Mouse (Mus musculus): ENCODE data around the gene Arhgap20. TPM values are rescaled to one million over a fixed set of nuclear protein-coding genes. Genes with fewer than 3 reads are reported as not detected.

Arhgap20 gene
- polyA plus RNA-seq, 1 experiment from 2014 or later: 6.1 TPM

DNA sequence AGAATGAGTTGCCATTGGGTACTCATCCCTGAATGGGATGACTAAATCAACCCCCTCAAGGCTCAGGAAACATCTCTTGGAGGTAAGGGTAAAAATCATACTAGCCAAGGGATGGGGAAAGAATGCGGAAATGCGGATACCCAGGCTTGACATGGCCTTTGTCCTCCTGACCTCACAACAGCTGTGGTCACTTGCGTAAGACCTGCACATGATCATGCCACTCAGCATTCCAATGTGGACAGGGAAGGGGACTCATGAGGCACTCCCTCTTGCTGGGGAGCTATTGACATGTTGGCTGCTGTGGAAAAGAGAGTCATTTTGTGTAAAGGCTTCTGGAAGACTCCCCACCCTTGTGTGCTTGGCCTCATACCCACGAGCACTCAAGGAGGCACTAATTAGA, 103.9 kb downstream of the Arhgap20 start:
- Histone ChIP-seq H3K36me3 (no peaks in the 10 kb centered on the region), H3K4me2 (replicated peaks) (no peak overlapping the region), H3K9ac (no peak overlapping the region), H3K9me3 (replicated peaks) (no peaks in the 10 kb centered on the region), H3K4me1 (no peaks in the 10 kb centered on the region), H3K27ac (replicated peaks) (no peak overlapping the region), H3K4me3 (replicated peaks) (no peak overlapping the region), H3K27me3 (no peaks in the 10 kb centered on the region)
- ATAC-seq (ENCODE audit: insufficient number of reproducible peaks, low FRiP score, low TSS enrichment, low read depth): no peak
- 78% methylated on average over 4 of the region's 4 CpGs for WGBS

DNA sequence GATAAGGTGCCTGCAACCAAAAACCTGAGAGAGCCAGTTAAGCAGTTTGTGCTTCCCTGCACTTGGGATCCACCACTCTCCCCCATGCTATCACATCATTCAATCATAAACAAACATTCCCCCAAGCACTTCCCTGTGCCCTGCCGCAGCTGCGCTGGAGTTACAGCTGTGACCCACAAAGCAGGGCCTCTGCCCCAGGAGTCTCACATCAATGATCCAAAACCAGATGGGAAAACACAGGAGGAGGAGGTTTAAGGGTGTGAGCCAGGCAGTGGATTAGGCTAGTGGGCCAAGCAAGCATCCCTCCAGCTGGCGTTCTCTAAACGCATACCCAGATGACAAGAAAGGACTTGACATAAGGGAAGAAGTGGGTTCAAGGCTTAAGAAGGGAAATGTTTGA, 109.2 kb downstream of the Arhgap20 start:
- no peak overlapping the region for H3K4me2 ChIP-seq (replicated peaks)
- H3K4me3 ChIP-seq (replicated peaks): no peak overlapping the region
- H3K36me3 ChIP-seq: no peaks in the 10 kb centered on the region
- no peak overlapping the region for H3K9ac ChIP-seq
- WGBS: 26% methylated on average over 4 of the region's 4 CpGs
- H3K27me3 ChIP-seq: no peaks in the 10 kb centered on the region
- no peaks in the 10 kb centered on the region for H3K4me1 ChIP-seq
- no peak for ATAC-seq (ENCODE audit: insufficient number of reproducible peaks, low FRiP score, low TSS enrichment, low read depth)
- no peak overlapping the region for H3K27ac ChIP-seq (replicated peaks)
- no peaks in the 10 kb centered on the region for H3K9me3 ChIP-seq (replicated peaks)

DNA sequence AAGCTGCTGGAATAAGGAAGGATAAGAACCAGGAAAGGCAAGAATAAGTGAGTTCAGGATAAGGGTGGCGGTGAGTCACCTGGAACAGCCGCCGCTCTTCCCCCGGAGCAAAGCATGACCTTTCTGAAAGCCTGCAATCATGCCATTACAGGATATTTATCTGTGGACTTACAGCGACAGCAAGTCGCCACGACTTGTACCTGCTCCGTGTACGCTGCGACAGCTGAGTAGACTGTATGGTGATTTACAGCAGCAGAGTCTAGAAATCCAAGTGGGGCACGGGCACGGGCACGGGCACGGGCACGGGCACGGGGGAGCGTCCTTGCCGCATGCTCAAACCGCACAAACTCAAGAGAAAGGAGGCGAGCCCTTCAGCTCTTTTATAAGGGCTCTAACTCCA, 110.4 kb downstream of the Arhgap20 start:
- Histone ChIP-seq H3K9ac (no peak overlapping the region), H3K9me3 (replicated peaks) (no peaks in the 10 kb centered on the region), H3K27me3 (no peaks in the 10 kb centered on the region), H3K4me2 (replicated peaks) (no peak overlapping the region), H3K4me3 (replicated peaks) (no peak overlapping the region), H3K27ac (replicated peaks) (no peak overlapping the region), H3K4me1 (no peaks in the 10 kb centered on the region), H3K36me3 (no peaks in the 10 kb centered on the region)
- WGBS: 72% methylated on average over 20 of the region's 20 CpGs
- ATAC-seq (ENCODE audit: insufficient number of reproducible peaks, low FRiP score, low TSS enrichment, low read depth): no peak

DNA sequence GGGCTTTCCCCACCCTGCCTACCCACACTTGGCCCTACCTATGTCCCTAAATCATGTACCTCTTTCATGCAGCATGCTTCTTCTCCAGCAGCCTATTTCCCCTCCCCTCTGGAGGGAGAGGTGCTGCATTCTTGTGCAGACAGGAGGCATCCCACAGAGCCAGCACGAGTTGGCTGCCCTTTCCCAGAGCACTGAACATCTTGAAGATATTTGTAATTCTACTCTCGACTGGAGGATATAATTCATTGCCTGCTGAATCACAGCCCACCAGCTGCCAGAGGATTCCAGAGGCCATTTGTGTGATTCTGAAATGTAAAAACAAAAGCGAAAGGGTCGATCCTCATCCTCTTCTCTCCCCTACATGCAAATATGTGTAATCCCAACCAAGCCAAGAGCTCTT, 116.2 kb downstream of the Arhgap20 start:
- Histone ChIP-seq H3K27me3 (no peaks in the 10 kb centered on the region), H3K4me1 (peaks cover 9% of the 10 kb centered on the region), H3K4me3 (replicated peaks) (no peak overlapping the region), H3K27ac (replicated peaks) (peak overlapping the region; percentile 65), H3K9ac (no peak overlapping the region), H3K36me3 (no peaks in the 10 kb centered on the region), H3K9me3 (replicated peaks) (no peaks in the 10 kb centered on the region), H3K4me2 (replicated peaks) (no peak overlapping the region; the same call in 1 of the 2 replicates)
- ATAC-seq (ENCODE audit: insufficient number of reproducible peaks, low FRiP score, low TSS enrichment, low read depth): peak; percentile 65; the same call in 1 of the 2 replicates
- 20% methylated on average over 4 of the region's 4 CpGs for WGBS

DNA sequence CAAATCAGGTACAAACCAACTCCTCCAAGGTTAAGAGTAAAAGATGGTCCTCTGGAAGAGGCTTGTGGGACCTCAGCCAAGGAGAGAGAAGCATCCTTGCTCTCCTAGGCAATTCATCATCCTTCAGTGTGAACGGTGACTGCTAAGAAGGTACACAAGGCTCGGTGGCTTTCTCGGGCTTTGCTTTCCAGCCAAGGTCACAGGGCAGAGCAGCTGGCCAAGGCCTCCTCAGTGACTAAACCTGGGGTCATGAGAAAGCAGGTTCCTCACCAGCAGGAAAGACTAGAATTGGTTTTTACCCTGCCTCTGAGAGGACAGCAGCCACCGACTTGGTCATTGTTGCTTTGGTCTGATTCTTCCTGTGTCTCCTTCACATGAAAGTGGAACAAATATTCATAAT, 116.7 kb downstream of the Arhgap20 start:
- H3K27ac ChIP-seq (replicated peaks): peak overlapping the region; percentile 65
- peaks cover 9% of the 10 kb centered on the region for H3K4me1 ChIP-seq
- H3K9me3 ChIP-seq (replicated peaks): no peaks in the 10 kb centered on the region
- H3K9ac ChIP-seq: no peak overlapping the region
- no peak overlapping the region; the same call in 1 of the 2 replicates for H3K4me2 ChIP-seq (replicated peaks)
- 72% methylated on average over 4 of the region's 4 CpGs for WGBS
- ATAC-seq (ENCODE audit: insufficient number of reproducible peaks, low FRiP score, low TSS enrichment, low read depth): no peak
- H3K4me3 ChIP-seq (replicated peaks): no peak overlapping the region
- H3K36me3 ChIP-seq: no peaks in the 10 kb centered on the region
- no peaks in the 10 kb centered on the region for H3K27me3 ChIP-seq

DNA sequence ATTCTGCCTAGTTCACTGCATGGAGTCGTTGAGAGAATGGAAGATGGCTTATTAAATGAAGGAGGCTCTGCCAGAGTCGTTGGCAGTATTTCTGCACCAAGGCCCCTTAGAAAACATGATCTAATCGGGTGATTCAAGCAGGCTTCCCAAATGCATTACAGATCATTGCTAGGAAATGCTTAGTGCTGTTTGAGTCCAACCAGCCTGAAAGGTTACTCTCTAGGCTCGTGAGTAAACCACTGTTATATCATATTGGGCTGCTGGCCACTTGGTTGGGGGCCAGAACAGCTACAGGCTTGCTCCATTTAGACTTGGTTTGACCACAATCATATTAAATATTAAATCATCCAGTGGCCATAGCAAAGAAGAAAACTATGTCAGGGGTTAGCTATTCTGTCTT, 118.2 kb downstream of the Arhgap20 start:
- H3K9ac ChIP-seq: no peak overlapping the region
- 63% methylated on average over 4 of the region's 4 CpGs for WGBS
- no peak; the same call in 1 of the 2 replicates for ATAC-seq (ENCODE audit: insufficient number of reproducible peaks, low FRiP score, low TSS enrichment, low read depth)

DNA sequence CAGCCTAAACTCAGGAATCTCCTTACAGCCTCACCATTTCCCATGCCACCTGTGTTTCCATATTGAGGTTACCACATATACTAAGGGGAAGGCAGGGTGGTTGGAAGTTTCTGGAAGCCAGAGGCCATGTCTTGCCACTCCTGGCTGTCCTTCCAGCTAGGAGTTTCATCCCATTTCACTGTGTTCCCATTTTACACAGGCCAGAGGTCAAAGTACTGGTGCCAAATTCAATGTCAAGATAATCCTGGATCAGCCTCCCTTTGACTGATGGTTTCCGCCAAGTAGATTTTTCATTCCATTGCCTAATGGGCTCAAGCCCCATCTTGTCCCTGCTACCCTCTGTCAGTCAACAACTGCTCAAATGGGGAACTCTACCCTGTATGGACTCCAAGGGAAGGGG, 127.8 kb downstream of the Arhgap20 start:
- Histone ChIP-seq H3K27ac (replicated peaks) (no peak overlapping the region), H3K36me3 (no peaks in the 10 kb centered on the region), H3K4me3 (replicated peaks) (no peak overlapping the region), H3K9me3 (replicated peaks) (no peaks in the 10 kb centered on the region), H3K4me2 (replicated peaks) (no peak overlapping the region), H3K9ac (no peak overlapping the region), H3K27me3 (no peaks in the 10 kb centered on the region), H3K4me1 (no peaks in the 10 kb centered on the region)
- ATAC-seq (ENCODE audit: insufficient number of reproducible peaks, low FRiP score, low TSS enrichment, low read depth): no peak
- 89% methylated on average over 1 of the region's 1 CpGs for WGBS

More for the DNA sequence above, 118.2 kb downstream of the Arhgap20 start:
- H3K4me2 ChIP-seq (replicated peaks): no peak overlapping the region
- H3K4me3 ChIP-seq (replicated peaks): no peak overlapping the region
- no peaks in the 10 kb centered on the region for H3K27me3 ChIP-seq
- no peaks in the 10 kb centered on the region for H3K36me3 ChIP-seq
- no peak overlapping the region for H3K27ac ChIP-seq (replicated peaks)
- peaks cover 9% of the 10 kb centered on the region for H3K4me1 ChIP-seq
- H3K9me3 ChIP-seq (replicated peaks): no peaks in the 10 kb centered on the region

Other genes starting within 250 kb of the Arhgap20 start
- 68.9 and 69.8 TPM in 2 replicates for gene Fdx1, start 198.2 kb downstream of the Arhgap20 start, polyA plus RNA-seq (2015; fragmentation: Nextera tagmentation; extraction: Ambion mirVana)

Data from embryonic facial prominence, embryonic 15.5 days (tissue).